Mouse (Mus musculus) retina, adult 2 months (tissue): ENCODE data around the gene Gja5.
A peak's percentile ranks its signal among the peaks of the same experiment; 100 is the strongest.

ENCODE experiments used
- DNase-seq: peaks from one replicate; pipeline ENCODE4 v3.0.0-alpha.2; 2012; ENCODE audit warnings: low read depth, low spot score

Gene Gja5

GRCm38 (mm10) chr3:96936241-96936640 lies 31.7 kb downstream of the Gja5 start:
- peak; percentile 45 for DNase-seq

- no peak for DNase-seq
These were observed 33.1 kb downstream of the Gja5 start for GRCm38 (mm10) chr3:96937606-96938005.

GRCm38 (mm10) chr3:96938738-96939137 lies 34.2 kb downstream of the Gja5 start:
- peak; percentile 57 for DNase-seq

GRCm38 (mm10) chr3:96942706-96943105 lies 38.2 kb downstream of the Gja5 start:
- no peak for DNase-seq

GRCm38 (mm10) chr3:96953489-96954233 lies 49.2 kb downstream of the Gja5 start:
- DNase-seq, result no peak

GRCm38 (mm10) chr3:96960597-96960996 lies 56.1 kb downstream of the Gja5 start:
- no peak for DNase-seq

- DNase-seq, result no peak
These were observed 58.9 kb downstream of the Gja5 start for GRCm38 (mm10) chr3:96963088-96964034.

GRCm38 (mm10) chr3:96970986-96971385 lies 66.5 kb downstream of the Gja5 start:
- no peak for DNase-seq

GRCm38 (mm10) chr3:96974467-96974866 lies 70.0 kb downstream of the Gja5 start:
- DNase-seq, result no peak

- DNase-seq, result no peak
These were observed 71.1 kb downstream of the Gja5 start for GRCm38 (mm10) chr3:96975628-96976027.

GRCm38 (mm10) chr3:96977507-96977906 lies 73.0 kb downstream of the Gja5 start:
- no peak for DNase-seq

GRCm38 (mm10) chr3:96978469-96978868 lies 74.0 kb downstream of the Gja5 start:
- DNase-seq, result no peak

- DNase-seq, result no peak
These were observed 74.5 kb downstream of the Gja5 start for GRCm38 (mm10) chr3:96979020-96979419.

- DNase-seq, result no peak
These were observed 77.3 kb downstream of the Gja5 start for GRCm38 (mm10) chr3:96981833-96982232.

- DNase-seq, result peak; percentile 23
These were observed 78.2 kb downstream of the Gja5 start for GRCm38 (mm10) chr3:96982666-96983065.

GRCm38 (mm10) chr3:96992526-96992925 lies 88.0 kb downstream of the Gja5 start:
- DNase-seq, result no peak

GRCm38 (mm10) chr3:96997770-96998169 lies 93.3 kb downstream of the Gja5 start:
- no peak for DNase-seq

GRCm38 (mm10) chr3:97003111-97003510 lies 98.6 kb downstream of the Gja5 start:
- DNase-seq, result no peak

- no peak for DNase-seq
These were observed 100.0 kb downstream of the Gja5 start for GRCm38 (mm10) chr3:97004509-97004908.

- no peak for DNase-seq
These were observed 102.5 kb downstream of the Gja5 start for GRCm38 (mm10) chr3:97007010-97007448.

GRCm38 (mm10) chr3:97025226-97025625 lies 120.7 kb downstream of the Gja5 start:
- no peak for DNase-seq

GRCm38 (mm10) chr3:97032053-97032496 lies 127.6 kb downstream of the Gja5 start:
- no peak for DNase-seq
